7 mouse cellular contexts compared by ENCODE assay signal in genomic region chr10:66909905-66910681, GRCm38 (mm10).
DNase-seq lines count a peak whose midpoint lies in the region; ATAC-seq and TF ChIP-seq lines count a peak whose summit lies in the region.

No protein-coding gene starts in this region.

- WGBS in neural tube, embryonic 13.5 days: 66% methylated on average over 17 of the region's 17 CpGs
- 58% methylated on average over 17 of the region's 17 CpGs for WGBS in neural tube, embryonic 15.5 days
- 21% methylated on average over 17 of the region's 17 CpGs for WGBS in heart, embryonic 14.5 days
- WGBS in kidney, embryonic 16.5 days: 51% methylated on average over 17 of the region's 17 CpGs
- 76% methylated on average over 17 of the region's 17 CpGs for WGBS in forebrain, postnatal 0 days

- H3K9me3 ChIP-seq in neural tube, embryonic 13.5 days: no peaks in the 10 kb centered on the region
- no peaks in the 10 kb centered on the region for H3K9me3 ChIP-seq in neural tube, embryonic 15.5 days (replicated peaks)
- H3K9me3 ChIP-seq in heart, embryonic 14.5 days (ENCODE audit: control insufficient read depth, low read length): no peaks in the 10 kb centered on the region
- no peaks in the 10 kb centered on the region for H3K9me3 ChIP-seq in kidney, embryonic 16.5 days (ENCODE audit: low read length)
- no peaks in the 10 kb centered on the region for H3K9me3 ChIP-seq in forebrain, postnatal 0 days (ENCODE audit: low read length)

- no peak for ATAC-seq in neural tube, embryonic 13.5 days (ENCODE audit: low read depth)
- ATAC-seq in neural tube, embryonic 15.5 days (ENCODE audit: low FRiP score): no peak
- peak; percentile 49 for ATAC-seq in heart, embryonic 14.5 days (ENCODE audit: insufficient number of reproducible peaks, insufficient read depth, low FRiP score, low read depth)
- ATAC-seq in kidney, embryonic 16.5 days (ENCODE audit: low FRiP score, low TSS enrichment): no peak
- no peak for ATAC-seq in forebrain, postnatal 0 days

- H3K9ac ChIP-seq in neural tube, embryonic 13.5 days: 0 out of 2 replicates have a peak overlapping the region, but pooled peaks have one; percentile 45
- no peak overlapping the region for H3K9ac ChIP-seq in neural tube, embryonic 15.5 days (replicated peaks)
- H3K9ac ChIP-seq in heart, embryonic 14.5 days (ENCODE audit: low read length): peak overlapping the region; percentile 21; the same call in 1 of the 2 replicates
- H3K9ac ChIP-seq in kidney, embryonic 16.5 days (replicated peaks; ENCODE audit: low read length): no peak overlapping the region
- H3K9ac ChIP-seq in forebrain, postnatal 0 days: no peak overlapping the region

- peaks cover 42% of the 10 kb centered on the region for H3K4me1 ChIP-seq in neural tube, embryonic 13.5 days (replicated peaks)
- peaks cover 29% of the 10 kb centered on the region for H3K4me1 ChIP-seq in neural tube, embryonic 15.5 days
- H3K4me1 ChIP-seq in heart, embryonic 14.5 days (ENCODE audit: control insufficient read depth in 2 of 2, insufficient read depth in 2 of 2, low read length in 2 of 2): peaks cover 29 to 61% of the 10 kb centered on the region in 2 experiments
- peaks cover 34% of the 10 kb centered on the region for H3K4me1 ChIP-seq in kidney, embryonic 16.5 days (ENCODE audit: insufficient read depth, low read length)
- H3K4me1 ChIP-seq in forebrain, postnatal 0 days (ENCODE audit: insufficient read depth): peaks cover 13% of the 10 kb centered on the region

- 0 out of 2 replicates have a peak overlapping the region, but pooled peaks have one; percentile 5 for H3K4me2 ChIP-seq in neural tube, embryonic 13.5 days
- no peak overlapping the region for H3K4me2 ChIP-seq in neural tube, embryonic 15.5 days
- peak overlapping the region; percentile 52 for H3K4me2 ChIP-seq in heart, embryonic 14.5 days (ENCODE audit: low read length)
- H3K4me2 ChIP-seq in kidney, embryonic 16.5 days (replicated peaks; ENCODE audit: low read depth, low read length): no peak overlapping the region; the same call in 1 of the 2 replicates
- H3K4me2 ChIP-seq in forebrain, postnatal 0 days (ENCODE audit: low read depth): no peak overlapping the region

- H3K27ac ChIP-seq in neural tube, embryonic 13.5 days (replicated peaks): 0 out of 2 replicates have a peak overlapping the region, but pooled peaks have one; percentile 13
- H3K27ac ChIP-seq in neural tube, embryonic 15.5 days (replicated peaks): no peak overlapping the region
- H3K27ac ChIP-seq in heart, embryonic 14.5 days (replicated peaks in 1 of 2; ENCODE audit: control insufficient read depth in 1 of 2, insufficient read depth in 1 of 2, low read depth in 2 of 2, low read length in 2 of 2): peak overlapping the region in 1 of 2 experiments; percentile 83; a peak in 2 of 4 replicates
- peak overlapping the region; percentile 23; the same call in 1 of the 2 replicates for H3K27ac ChIP-seq in kidney, embryonic 16.5 days (ENCODE audit: low read length)
- no peak overlapping the region for H3K27ac ChIP-seq in forebrain, postnatal 0 days (ENCODE audit: low read depth, low read length)

- DNase-seq in cerebellum, adult 8-10 months: no peak
- DNase-seq in forebrain, postnatal 0 days: no peak
- no peak for DNase-seq in gastrocnemius, postnatal 4 days (ENCODE audit: low spot score in 2 of 2)

- no peaks in the 10 kb centered on the region for H3K27me3 ChIP-seq in neural tube, embryonic 13.5 days
- no peaks in the 10 kb centered on the region for H3K27me3 ChIP-seq in neural tube, embryonic 15.5 days (replicated peaks)
- no peaks in the 10 kb centered on the region for H3K27me3 ChIP-seq in heart, embryonic 14.5 days (ENCODE audit: control insufficient read depth, insufficient read depth, low read length)
- H3K27me3 ChIP-seq in kidney, embryonic 16.5 days (ENCODE audit: insufficient read depth, low read length): no peaks in the 10 kb centered on the region
- H3K27me3 ChIP-seq in forebrain, postnatal 0 days (ENCODE audit: insufficient read depth, low read length): no peaks in the 10 kb centered on the region

- TF ChIP-seq CTCF in forebrain, postnatal 0 days (IDR thresholded peaks at IDR 0.05; ENCODE audit: low read depth): no peak

- no peak overlapping the region for H3K4me3 ChIP-seq in neural tube, embryonic 13.5 days
- H3K4me3 ChIP-seq in neural tube, embryonic 15.5 days (replicated peaks): no peak overlapping the region
- H3K4me3 ChIP-seq in heart, embryonic 14.5 days (ENCODE audit: control insufficient read depth in 1 of 2, insufficient read depth in 1 of 2, low read depth in 1 of 2, low read length in 2 of 2): peak overlapping the region in 1 of 2 experiments; percentile 16; a peak in 2 of 4 replicates
- H3K4me3 ChIP-seq in kidney, embryonic 16.5 days (ENCODE audit: low read length): no peak overlapping the region
- H3K4me3 ChIP-seq in forebrain, postnatal 0 days (ENCODE audit: low read depth, low read length): no peak overlapping the region

- H3K36me3 ChIP-seq in neural tube, embryonic 13.5 days: no peaks in the 10 kb centered on the region
- no peaks in the 10 kb centered on the region for H3K36me3 ChIP-seq in neural tube, embryonic 15.5 days
- H3K36me3 ChIP-seq in heart, embryonic 14.5 days (ENCODE audit: control insufficient read depth, insufficient read depth, low read length): no peaks in the 10 kb centered on the region
- H3K36me3 ChIP-seq in kidney, embryonic 16.5 days (ENCODE audit: insufficient read depth, low read length): no peaks in the 10 kb centered on the region
- H3K36me3 ChIP-seq in forebrain, postnatal 0 days (ENCODE audit: insufficient read depth): no peaks in the 10 kb centered on the region

Comparison
In these comparisons a context has a peak if more than half of its experiments do, and no peak if none do; other contexts are left out.
1. H3K27ac ChIP-seq: peak in neural tube, embryonic 13.5 days (single experiment) and kidney, embryonic 16.5 days (single experiment); none in neural tube, embryonic 15.5 days (single experiment) and forebrain, postnatal 0 days (single experiment).
2. H3K4me2 ChIP-seq: peak in neural tube, embryonic 13.5 days (single experiment) and heart, embryonic 14.5 days (single experiment); none in neural tube, embryonic 15.5 days (single experiment), kidney, embryonic 16.5 days (single experiment) and forebrain, postnatal 0 days (single experiment).
3. H3K9ac ChIP-seq: peak in neural tube, embryonic 13.5 days (single experiment) and heart, embryonic 14.5 days (single experiment); none in neural tube, embryonic 15.5 days (single experiment), kidney, embryonic 16.5 days (single experiment) and forebrain, postnatal 0 days (single experiment).